Mouse (Mus musculus): ENCODE data around the gene Nodal.

- no peak for TF ChIP-seq POLR2A (IDR thresholded peaks at IDR 0.05; ENCODE audit: extremely low read depth, insufficient read depth, low read length)
- no peak for TF ChIP-seq CTCF (IDR thresholded peaks at IDR 0.05; ENCODE audit: low read depth, low read length)
Measured at GRCm38 (mm10) chr10:61416561-61416960, 1.2 kb upstream of the Nodal start.

Measured in liver, adult 2 months (tissue).